Mouse (Mus musculus): ENCODE data around the gene Ankrd61.

DNA sequence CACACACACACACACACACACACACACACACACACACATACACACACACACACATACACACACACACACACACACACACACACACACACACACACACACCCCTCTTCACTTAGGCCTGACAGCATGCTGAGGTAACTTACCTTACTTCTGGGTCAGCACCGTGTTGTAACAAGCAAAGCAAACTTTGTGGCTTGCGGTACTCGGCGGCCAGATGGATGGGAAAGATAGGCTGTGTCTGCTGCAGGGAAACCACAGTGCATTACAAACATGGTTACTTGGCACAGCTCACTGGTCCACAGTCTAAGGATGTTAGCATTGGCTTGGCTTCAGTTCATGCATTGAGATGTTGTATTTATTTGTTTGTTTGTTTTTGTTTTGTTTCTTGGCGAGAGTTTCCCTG is 4.1 kb downstream of the Ankrd61 start:
- TF ChIP-seq POLR2A (IDR thresholded peaks at IDR 0.05; ENCODE audit: low read depth, low read length) (no peak), CTCF (IDR thresholded peaks at IDR 0.05; ENCODE audit: extremely low read depth, insufficient read depth, insufficient read length, insufficient replicate concordance) (no peak)

Data from spleen, adult 2 months (tissue).